Mouse (Mus musculus) embryonic facial prominence, embryonic 10.5 days (tissue): ENCODE results near the gene Klf9. TPM values are rescaled to one million over a fixed set of nuclear protein-coding genes. Genes with fewer than 3 reads are reported as not detected.

Experiments
- DNase-seq: peaks from one replicate; pipeline ENCODE4 v3.0.0-alpha.2; 2017; ENCODE audit warnings: low spot score
- H3K27ac ChIP-seq: fragments of 300-500 bp; sonication (generic); replicated peaks from 2 replicates; pipeline ENCODE4 v1.5.1; 2016; ENCODE audit warnings: mild to moderate bottlenecking
- H3K27me3 ChIP-seq: fragments of 300-500 bp; sonication (generic); replicated peaks from 2 replicates; pipeline ENCODE4 v1.6.1; 2016; ENCODE audit warnings: low read depth, mild to moderate bottlenecking; ENCODE audit not compliant: poor library complexity, severe bottlenecking
- H3K36me3 ChIP-seq: fragments of 300-500 bp; sonication (generic); replicated peaks from 2 replicates; pipeline ENCODE4 v1.6.1; 2016; ENCODE audit warnings: mild to moderate bottlenecking, moderate library complexity
- H3K4me1 ChIP-seq: fragments of 300-500 bp; sonication (generic); 2 replicates; pipeline ENCODE4 v1.6.1; 2016
- H3K4me3 ChIP-seq: fragments of 300-500 bp; sonication (generic); 2 replicates; pipeline ENCODE4 v1.5.1; 2016; ENCODE audit warnings: mild to moderate bottlenecking, moderate library complexity
- H3K9me3 ChIP-seq: fragments of 300-500 bp; sonication (generic); 2 replicates; pipeline ENCODE4 v1.6.1; 2016; ENCODE audit warnings: mild to moderate bottlenecking
- WGBS: fragments of 180-500 bp; shearing (Covaris S2); methylation state at CpG from one replicate; pipeline ENCODE4 v1.1.7; 2016; 5-methylcytosine and 5-hydroxymethylcytosine counted together
- polyA plus RNA-seq: library from polyadenylated mRNA; unstranded; fragments of >200 nt; fragmentation: Nextera tagmentation; extraction: Ambion mirVana; gene quantifications from 2 replicates; pipeline ENCODE4 v1.2.1, GENCODE M21; 2016

The Klf9 gene
- polyA plus RNA-seq, 1 experiment from 2014 or later: 0.79 TPM

GRCm38 (mm10) chr19:23133427-23134094 is 7.5 kb upstream of the Klf9 start:
- no peaks in the 10 kb centered on the region for H3K9me3 ChIP-seq
- peak overlapping the region; percentile 59 for H3K4me3 ChIP-seq
- peaks cover 41% of the 10 kb centered on the region for H3K4me1 ChIP-seq
- 3% methylated on average over 9 of the region's 9 CpGs for WGBS
- no peak for DNase-seq
- H3K36me3 ChIP-seq: no peaks in the 10 kb centered on the region
- H3K27me3 ChIP-seq: peaks cover 81% of the 10 kb centered on the region
- no peak overlapping the region for H3K27ac ChIP-seq

- H3K36me3 ChIP-seq: no peaks in the 10 kb centered on the region
- peak overlapping the region; percentile 59 for H3K4me3 ChIP-seq
- under 1% methylated on average over 14 of the region's 14 CpGs for WGBS
- H3K27me3 ChIP-seq: peaks cover 81% of the 10 kb centered on the region
- H3K27ac ChIP-seq: no peak overlapping the region
- H3K4me1 ChIP-seq: peaks cover 41% of the 10 kb centered on the region
- H3K9me3 ChIP-seq: no peaks in the 10 kb centered on the region
- peak; percentile 66 for DNase-seq
Measured at GRCm38 (mm10) chr19:23134095-23134440, 7.0 kb upstream of the Klf9 start.

GRCm38 (mm10) chr19:23134441-23135301 is 6.4 kb upstream of the Klf9 start:
- H3K9me3 ChIP-seq: no peaks in the 10 kb centered on the region
- peaks cover 86% of the 10 kb centered on the region for H3K27me3 ChIP-seq
- peaks cover 41% of the 10 kb centered on the region for H3K4me1 ChIP-seq
- no peaks in the 10 kb centered on the region for H3K36me3 ChIP-seq
- WGBS: under 1% methylated on average over 47 of the region's 47 CpGs
- peak overlapping the region; percentile 61 for H3K27ac ChIP-seq
- H3K4me3 ChIP-seq: peak overlapping the region; percentile 59
- DNase-seq: peak; percentile 72

DNA sequence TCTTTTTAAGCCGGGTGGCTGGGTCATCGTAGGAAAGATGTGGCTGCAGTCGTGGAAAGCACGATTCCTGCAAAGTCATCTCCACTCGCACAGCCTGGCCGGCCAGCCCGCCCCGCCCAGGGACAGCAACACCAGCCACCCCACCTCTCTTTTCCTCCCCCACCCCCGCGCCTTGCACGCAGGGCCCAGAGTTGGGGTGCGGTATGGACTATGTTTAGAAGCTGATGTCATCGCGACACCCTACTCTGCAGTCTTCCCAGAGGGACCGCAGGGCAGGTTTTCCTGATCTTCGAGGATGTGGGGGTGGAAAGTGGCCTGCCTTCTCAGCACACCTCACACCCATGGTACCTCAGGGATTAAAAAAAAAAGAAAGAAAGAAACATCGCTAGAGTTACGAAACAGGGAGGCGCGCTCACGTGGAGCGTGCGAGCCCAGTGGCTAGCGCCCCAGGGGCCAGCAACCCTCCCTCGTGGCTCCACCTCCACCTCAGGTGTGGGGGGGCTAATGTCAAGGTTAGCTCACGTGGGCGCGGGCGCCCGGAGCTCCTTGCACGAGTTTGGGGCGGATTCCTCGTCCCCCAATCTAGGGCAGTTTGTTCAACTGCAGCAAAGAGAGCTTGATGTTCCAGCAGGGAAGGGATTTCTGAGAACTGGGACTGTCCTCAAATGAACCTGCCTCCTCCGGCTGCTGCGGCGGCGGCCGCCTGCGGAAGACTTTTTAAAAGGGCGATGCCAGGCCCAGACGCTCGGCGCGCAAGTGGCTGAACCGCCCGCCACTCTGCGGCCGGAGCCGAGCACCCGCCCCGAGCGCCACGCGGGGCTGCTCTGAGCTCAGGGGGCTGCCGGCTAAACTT is 5.5 kb upstream of the Klf9 start:
- under 1% methylated on average over 55 of the region's 55 CpGs for whole genome bisulfite sequencing
- Histone ChIP-seq H3K4me1 (peaks cover 41% of the 10 kb centered on the region), H3K27me3 (peaks cover 85% of the 10 kb centered on the region), H3K36me3 (no peaks in the 10 kb centered on the region), H3K4me3 (peak overlapping the region; percentile 59), H3K27ac (peak overlapping the region; percentile 61), H3K9me3 (no peaks in the 10 kb centered on the region)
- DNase-seq: peak; percentile 85

DNA sequence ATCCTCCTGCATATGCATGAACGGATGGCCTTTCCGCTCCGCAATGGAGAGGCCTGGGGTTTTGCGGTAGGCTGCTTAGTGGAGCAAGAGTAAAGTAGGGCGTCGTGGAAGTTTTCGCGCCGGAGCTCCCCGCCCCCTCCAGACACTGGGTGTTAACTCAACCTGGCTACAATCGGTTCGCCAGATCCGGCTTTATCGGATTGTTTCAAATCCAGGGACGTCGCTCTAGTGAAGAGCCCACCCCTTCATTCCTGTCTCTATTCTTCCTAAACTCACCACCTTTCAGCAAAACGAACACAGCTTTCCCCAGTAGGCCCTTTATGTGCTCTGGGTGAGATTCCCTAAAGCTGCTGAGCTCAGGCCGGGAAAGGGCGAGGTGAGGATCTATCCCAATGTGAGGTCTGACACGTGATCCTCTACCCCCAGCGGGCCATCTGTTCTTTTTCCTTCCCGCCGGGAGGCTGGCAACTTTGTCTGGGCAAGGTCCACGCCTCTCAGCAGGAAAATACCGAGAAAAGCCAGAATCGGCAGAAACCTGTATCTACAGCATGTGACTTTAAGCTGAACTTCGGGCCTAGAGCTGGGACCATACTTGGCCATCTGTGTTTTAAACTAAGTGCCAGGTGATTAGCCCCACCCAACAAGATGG is 4.7 kb upstream of the Klf9 start:
- Histone ChIP-seq H3K27ac (peak overlapping the region; percentile 61), H3K9me3 (no peaks in the 10 kb centered on the region), H3K27me3 (peaks cover 80% of the 10 kb centered on the region), H3K4me3 (peak overlapping the region; percentile 59), H3K4me1 (peaks cover 46% of the 10 kb centered on the region), H3K36me3 (no peaks in the 10 kb centered on the region)
- WGBS: 1% methylated on average over 27 of the region's 27 CpGs
- DNase-seq: peak; percentile 67

GRCm38 (mm10) chr19:23137295-23137694 is 3.7 kb upstream of the Klf9 start:
- H3K27ac ChIP-seq: no peak overlapping the region
- H3K27me3 ChIP-seq: peaks cover 80% of the 10 kb centered on the region

DNA sequence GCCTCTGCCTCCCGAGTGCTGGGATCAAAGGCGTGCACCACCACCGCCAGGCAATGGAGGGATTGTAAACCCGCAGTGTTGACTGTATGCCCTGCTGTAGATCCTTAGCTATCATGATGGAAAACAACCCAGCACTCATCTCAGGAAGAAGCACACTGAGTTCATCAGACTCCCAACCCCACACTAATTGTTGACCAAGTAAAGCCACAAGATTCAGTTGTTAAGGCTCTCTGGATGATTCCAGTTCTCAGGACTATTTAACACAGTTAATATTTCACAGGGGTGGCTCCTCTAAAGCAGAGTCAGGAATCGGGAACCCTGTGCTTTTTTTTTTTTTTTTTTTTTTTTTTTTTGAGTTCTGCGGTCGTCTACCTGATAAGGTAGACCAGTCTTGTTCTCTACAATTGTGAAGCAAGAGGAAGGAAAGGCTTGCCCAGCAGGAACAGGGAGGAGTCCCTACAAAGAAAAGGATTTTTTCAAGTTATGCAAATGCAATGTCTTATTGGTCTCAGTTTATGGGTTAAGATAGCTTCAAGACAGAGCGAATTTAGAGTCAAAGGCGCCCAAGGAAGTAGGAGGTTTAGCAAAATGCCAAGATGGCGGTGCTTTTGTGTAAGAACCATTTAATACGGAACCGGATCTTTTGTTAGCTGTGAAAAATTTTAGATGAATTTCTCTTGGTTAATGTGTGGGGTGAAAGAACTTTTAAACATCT is 1.1 kb upstream of the Klf9 start:
- no peak overlapping the region for H3K27ac ChIP-seq
- H3K9me3 ChIP-seq: no peaks in the 10 kb centered on the region
- no peak for DNase-seq
- peaks cover 79% of the 10 kb centered on the region for H3K27me3 ChIP-seq
- WGBS: 46% methylated on average over 12 of the region's 12 CpGs
- H3K4me3 ChIP-seq: peak overlapping the region; percentile 70
- H3K36me3 ChIP-seq: no peaks in the 10 kb centered on the region
- H3K4me1 ChIP-seq: peaks cover 40% of the 10 kb centered on the region

More at GRCm38 (mm10) chr19:23137295-23137694, 3.7 kb upstream of the Klf9 start:
- H3K4me1 ChIP-seq: peaks cover 56% of the 10 kb centered on the region
- H3K36me3 ChIP-seq: no peaks in the 10 kb centered on the region
- no peak overlapping the region for H3K4me3 ChIP-seq
- WGBS: 54% methylated on average over 2 of the region's 2 CpGs
- H3K9me3 ChIP-seq: no peaks in the 10 kb centered on the region
- no peak for DNase-seq

- Histone ChIP-seq H3K27ac (peak overlapping the region; percentile 74), H3K9me3 (no peaks in the 10 kb centered on the region), H3K27me3 (peaks cover 65% of the 10 kb centered on the region), H3K4me3 (peak overlapping the region; percentile 70), H3K36me3 (no peaks in the 10 kb centered on the region), H3K4me1 (peaks cover 23% of the 10 kb centered on the region)
- peak; percentile 51 for DNase-seq
- under 1% methylated on average over 94 of the region's 94 CpGs for WGBS
Measured at GRCm38 (mm10) chr19:23141391-23142281, 610 bp downstream of the Klf9 start.

- Histone ChIP-seq H3K9me3 (no peaks in the 10 kb centered on the region), H3K4me3 (peak overlapping the region; percentile 70), H3K27ac (no peak overlapping the region), H3K4me1 (peaks cover 22% of the 10 kb centered on the region), H3K36me3 (no peaks in the 10 kb centered on the region), H3K27me3 (peaks cover 56% of the 10 kb centered on the region)
- no peak for DNase-seq
- WGBS: 2% methylated on average over 28 of the region's 28 CpGs
Measured at GRCm38 (mm10) chr19:23142427-23143073, 1.5 kb downstream of the Klf9 start.

- H3K4me3 ChIP-seq: no peak overlapping the region
- H3K9me3 ChIP-seq: no peaks in the 10 kb centered on the region
- H3K4me1 ChIP-seq: peaks cover 22% of the 10 kb centered on the region
- peaks cover 51% of the 10 kb centered on the region for H3K27me3 ChIP-seq
- no peak overlapping the region for H3K27ac ChIP-seq
- no peak for DNase-seq
- WGBS: 60% methylated on average over 7 of the region's 7 CpGs
- no peaks in the 10 kb centered on the region for H3K36me3 ChIP-seq
Measured at GRCm38 (mm10) chr19:23143074-23143445, 2.0 kb downstream of the Klf9 start.
